8 mouse cellular contexts compared by ENCODE assay signal in genomic region chr3:87906981-87907857, GRCm38 (mm10). TPM values are rescaled to one million over a fixed set of nuclear protein-coding genes. Genes with fewer than 3 reads are reported as not detected.
DNase-seq lines count a peak whose midpoint lies in the region; ATAC-seq and TF ChIP-seq lines count a peak whose summit lies in the region.

No protein-coding gene starts in this region.

- DNase-seq in layer of hippocampus, adult 2 months (ENCODE audit: low spot score in 2 of 2): peak in 1 of 2 experiments; percentile 34
- DNase-seq in layer of hippocampus, adult 8-10 months (ENCODE audit: low spot score in 2 of 2): no peak
- peak; percentile 69 for DNase-seq in NIH3T3 (ENCODE audit: low read depth)
- peak; percentile 64 for DNase-seq in hindbrain, embryonic 10.5 days (ENCODE audit: low spot score)
- DNase-seq in limb, embryonic 14.5 days (ENCODE audit: low spot score): peak; percentile 49
- DNase-seq in midbrain, postnatal 0 days (ENCODE audit: low spot score): peak; percentile 35
- peak; percentile 74 for DNase-seq in yolk sac, embryonic 10.5 days (ENCODE audit: low spot score)

- peak overlapping the region; percentile 74 for H3K4me2 ChIP-seq in limb, embryonic 14.5 days (replicated peaks; ENCODE audit: low read depth, low read length, severe bottlenecking)
- peak overlapping the region; percentile 98 for H3K4me2 ChIP-seq in midbrain, postnatal 0 days (ENCODE audit: low read depth, low read length, poor library complexity, severe bottlenecking)

- H3K27ac ChIP-seq in layer of hippocampus, adult 2 months: peak overlapping the region; percentile 98
- peak overlapping the region; percentile 97 for H3K27ac ChIP-seq in embryonic fibroblast, embryonic 13.5 days (ENCODE audit: insufficient read depth, low read length)
- H3K27ac ChIP-seq in hindbrain, embryonic 10.5 days: peak overlapping the region; percentile 99
- peak overlapping the region; percentile 96 for H3K27ac ChIP-seq in limb, embryonic 14.5 days (replicated peaks; ENCODE audit: low read depth, low read length)
- H3K27ac ChIP-seq in midbrain, postnatal 0 days (ENCODE audit: low read depth, low read length): peak overlapping the region; percentile 87

- TF ChIP-seq POLR2A in embryonic fibroblast, embryonic 13.5 days (IDR thresholded peaks at IDR 0.05; ENCODE audit: low read depth, low read length): peak; percentile 63
- peak; percentile 34; the same call in 1 of the 2 replicates for TF ChIP-seq POLR2A in limb, embryonic 14.5 days (IDR thresholded peaks at IDR 0.05; ENCODE audit: borderline replicate concordance, extremely low read depth, insufficient read depth, insufficient read length)

- no peaks in the 10 kb centered on the region for H3K9me3 ChIP-seq in hindbrain, embryonic 10.5 days
- H3K9me3 ChIP-seq in limb, embryonic 14.5 days (ENCODE audit: control insufficient read depth, low read length): no peaks in the 10 kb centered on the region
- H3K9me3 ChIP-seq in midbrain, postnatal 0 days (ENCODE audit: low read length): no peaks in the 10 kb centered on the region

- H3K4me3 ChIP-seq in layer of hippocampus, adult 2 months: peak overlapping the region; percentile 88
- peak overlapping the region; percentile 96 for H3K4me3 ChIP-seq in embryonic fibroblast, embryonic 13.5 days (ENCODE audit: insufficient read depth, low read length)
- H3K4me3 ChIP-seq in hindbrain, embryonic 10.5 days: peak overlapping the region; percentile 97
- H3K4me3 ChIP-seq in limb, embryonic 14.5 days (replicated peaks; ENCODE audit: low read length): peak overlapping the region; percentile 79
- peak overlapping the region; percentile 84 for H3K4me3 ChIP-seq in midbrain, postnatal 0 days (ENCODE audit: low read depth, low read length)

- peak overlapping the region; percentile 90 for H3K9ac ChIP-seq in limb, embryonic 14.5 days (ENCODE audit: low read depth, low read length, severe bottlenecking)
- peak overlapping the region; percentile 74 for H3K9ac ChIP-seq in midbrain, postnatal 0 days (replicated peaks; ENCODE audit: low read length, poor library complexity, severe bottlenecking)

- ATAC-seq in limb, embryonic 14.5 days (ENCODE audit: low FRiP score, low read depth): no peak
- ATAC-seq in midbrain, postnatal 0 days (ENCODE audit: low FRiP score): no peak

- under 1% methylated on average over 27 of the region's 27 CpGs for WGBS in hindbrain, embryonic 10.5 days
- under 1% methylated on average over 26 of the region's 27 CpGs for WGBS in limb, embryonic 14.5 days
- WGBS in midbrain, postnatal 0 days: 1% methylated on average over 27 of the region's 27 CpGs

- H3K27me3 ChIP-seq in hindbrain, embryonic 10.5 days (ENCODE audit: insufficient read depth, poor library complexity, severe bottlenecking): no peaks in the 10 kb centered on the region
- H3K27me3 ChIP-seq in limb, embryonic 14.5 days (ENCODE audit: control insufficient read depth, insufficient read depth, low read length): no peaks in the 10 kb centered on the region
- no peaks in the 10 kb centered on the region for H3K27me3 ChIP-seq in midbrain, postnatal 0 days (ENCODE audit: insufficient read depth, low read length)

- peaks cover 4% of the 10 kb centered on the region; the same call in 1 of the 2 replicates for H3K36me3 ChIP-seq in hindbrain, embryonic 10.5 days
- no peaks in the 10 kb centered on the region for H3K36me3 ChIP-seq in limb, embryonic 14.5 days (ENCODE audit: control insufficient read depth, insufficient read depth, low read length)
- no peaks in the 10 kb centered on the region for H3K36me3 ChIP-seq in midbrain, postnatal 0 days (ENCODE audit: insufficient read depth, low read length)

- peaks cover 8% of the 10 kb centered on the region for H3K4me1 ChIP-seq in embryonic fibroblast, embryonic 13.5 days (ENCODE audit: control insufficient read depth, insufficient read depth, low read length)
- peaks cover 61% of the 10 kb centered on the region for H3K4me1 ChIP-seq in hindbrain, embryonic 10.5 days (replicated peaks)
- H3K4me1 ChIP-seq in limb, embryonic 14.5 days (ENCODE audit: control insufficient read depth, insufficient read depth, low read length): peaks cover 34% of the 10 kb centered on the region
- peaks cover 20% of the 10 kb centered on the region for H3K4me1 ChIP-seq in midbrain, postnatal 0 days (ENCODE audit: insufficient read depth, low read length)

- no peak for TF ChIP-seq CTCF in layer of hippocampus, adult 2 months (conservative IDR thresholded peaks at IDR 0.05)
- no peak for TF ChIP-seq CTCF in embryonic fibroblast, embryonic 13.5 days (IDR thresholded peaks at IDR 0.05; ENCODE audit: borderline replicate concordance, insufficient read depth, low read length)
- no peak for TF ChIP-seq CTCF in midbrain, postnatal 0 days (IDR thresholded peaks at IDR 0.05)

RNA-seq across cellular contexts. Expression of gene Hdgf, which starts 1.1 kb away (rescaled TPM):
- 100 to 1,000 TPM; 140 to 146 TPM for total RNA-seq in layer of hippocampus, adult 2 months (2021)
- 100 to 1,000 TPM; 137 to 145 (median 140) TPM for total RNA-seq in layer of hippocampus, adult 8-10 months (2022)
- polyA plus RNA-seq in embryonic fibroblast, embryonic 13.5 days (2011; ENCODE audit: insufficient read length, low read depth, missing spikeins): 267 and 287 TPM in 2 replicates
- polyA plus RNA-seq in hindbrain, embryonic 10.5 days (2016; fragmentation: Nextera tagmentation; extraction: Ambion mirVana): 229 TPM in 2 replicates
- 160 and 203 TPM in 2 replicates for polyA plus RNA-seq in limb, embryonic 14.5 days (2012; rRNA removed)
- polyA plus RNA-seq in limb, embryonic 14.5 days (2014; fragmentation: Nextera tagmentation; extraction: Ambion mirVana): 260 and 268 TPM in 2 replicates
- total RNA-seq in midbrain, postnatal 0 days (2014; rRNA removed): 86.5 and 89.7 TPM in 2 replicates
- 135 and 139 TPM in 2 replicates for polyA plus RNA-seq in midbrain, postnatal 0 days (2015; fragmentation: Nextera tagmentation; extraction: Ambion mirVana)

RNA-seq across cellular contexts. Expression of gene Mrpl24, which starts 12.1 kb away (rescaled TPM):
- 10 to 100 TPM; 54.3 to 55.1 TPM for total RNA-seq in layer of hippocampus, adult 2 months (2021)
- 10 to 100 TPM; 58.6 to 59.7 (median 59.5) TPM for total RNA-seq in layer of hippocampus, adult 8-10 months (2022)
- polyA plus RNA-seq in embryonic fibroblast, embryonic 13.5 days (2011; ENCODE audit: insufficient read length, low read depth, missing spikeins): 130 and 167 TPM in 2 replicates
- polyA plus RNA-seq in hindbrain, embryonic 10.5 days (2016; fragmentation: Nextera tagmentation; extraction: Ambion mirVana): 74.7 and 76.1 TPM in 2 replicates
- polyA plus RNA-seq in limb, embryonic 14.5 days (2012; rRNA removed): 88.6 and 124 TPM in 2 replicates
- 66.2 and 75.7 TPM in 2 replicates for polyA plus RNA-seq in limb, embryonic 14.5 days (2014; fragmentation: Nextera tagmentation; extraction: Ambion mirVana)
- 41.3 and 41.7 TPM in 2 replicates for total RNA-seq in midbrain, postnatal 0 days (2014; rRNA removed)
- polyA plus RNA-seq in midbrain, postnatal 0 days (2015; fragmentation: Nextera tagmentation; extraction: Ambion mirVana): 37.2 and 39.7 TPM in 2 replicates

RNA-seq across cellular contexts. Expression of gene Prcc, which starts 21.8 kb away (rescaled TPM):
- total RNA-seq in layer of hippocampus, adult 2 months (2021): 10 to 100 TPM; 58.0 to 60.0 TPM
- total RNA-seq in layer of hippocampus, adult 8-10 months (2022): 10 to 100 TPM; 53.2 to 58.8 (median 53.7) TPM
- 27.5 and 34.2 TPM in 2 replicates for polyA plus RNA-seq in embryonic fibroblast, embryonic 13.5 days (2011; ENCODE audit: insufficient read length, low read depth, missing spikeins)
- 18.7 and 19.1 TPM in 2 replicates for polyA plus RNA-seq in hindbrain, embryonic 10.5 days (2016; fragmentation: Nextera tagmentation; extraction: Ambion mirVana)
- 48.5 and 50.6 TPM in 2 replicates for polyA plus RNA-seq in limb, embryonic 14.5 days (2012; rRNA removed)
- 15.8 and 16.8 TPM in 2 replicates for polyA plus RNA-seq in limb, embryonic 14.5 days (2014; fragmentation: Nextera tagmentation; extraction: Ambion mirVana)
- 92.6 and 94.8 TPM in 2 replicates for total RNA-seq in midbrain, postnatal 0 days (2014; rRNA removed)
- 21.1 and 24.3 TPM in 2 replicates for polyA plus RNA-seq in midbrain, postnatal 0 days (2015; fragmentation: Nextera tagmentation; extraction: Ambion mirVana)

RNA-seq across cellular contexts. Expression of gene Isg20l2, which starts 22.9 kb away (rescaled TPM):
- 10 to 100 TPM; 14.2 to 15.8 TPM for total RNA-seq in layer of hippocampus, adult 2 months (2021)
- 10 to 100 TPM; 12.7 to 16.1 (median 15.1) TPM for total RNA-seq in layer of hippocampus, adult 8-10 months (2022)
- polyA plus RNA-seq in embryonic fibroblast, embryonic 13.5 days (2011; ENCODE audit: insufficient read length, low read depth, missing spikeins): 41.6 and 54.7 TPM in 2 replicates
- 73.3 and 75.7 TPM in 2 replicates for polyA plus RNA-seq in hindbrain, embryonic 10.5 days (2016; fragmentation: Nextera tagmentation; extraction: Ambion mirVana)
- 35.7 and 39.7 TPM in 2 replicates for polyA plus RNA-seq in limb, embryonic 14.5 days (2012; rRNA removed)
- polyA plus RNA-seq in limb, embryonic 14.5 days (2014; fragmentation: Nextera tagmentation; extraction: Ambion mirVana): 26.7 and 27.0 TPM in 2 replicates
- total RNA-seq in midbrain, postnatal 0 days (2014; rRNA removed): 20.5 and 21.0 TPM in 2 replicates
- 13.6 and 14.7 TPM in 2 replicates for polyA plus RNA-seq in midbrain, postnatal 0 days (2015; fragmentation: Nextera tagmentation; extraction: Ambion mirVana)

RNA-seq across cellular contexts. Expression of gene Rrnad1, which starts 23.3 kb away (rescaled TPM):
- total RNA-seq in layer of hippocampus, adult 2 months (2021): 10 to 100 TPM; 24.7 to 27.4 TPM
- total RNA-seq in layer of hippocampus, adult 8-10 months (2022): 10 to 100 TPM; 25.2 to 31.5 (median 26.2) TPM
- 11.4 and 12.0 TPM in 2 replicates for polyA plus RNA-seq in embryonic fibroblast, embryonic 13.5 days (2011; ENCODE audit: insufficient read length, low read depth, missing spikeins)
- 18.9 and 20.9 TPM in 2 replicates for polyA plus RNA-seq in hindbrain, embryonic 10.5 days (2016; fragmentation: Nextera tagmentation; extraction: Ambion mirVana)
- polyA plus RNA-seq in limb, embryonic 14.5 days (2012; rRNA removed): 53.6 and 61.8 TPM in 2 replicates
- polyA plus RNA-seq in limb, embryonic 14.5 days (2014; fragmentation: Nextera tagmentation; extraction: Ambion mirVana): 15.6 and 18.7 TPM in 2 replicates
- total RNA-seq in midbrain, postnatal 0 days (2014; rRNA removed): 27.8 and 28.2 TPM in 2 replicates
- 17.6 and 19.1 TPM in 2 replicates for polyA plus RNA-seq in midbrain, postnatal 0 days (2015; fragmentation: Nextera tagmentation; extraction: Ambion mirVana)

Comparison
In these comparisons a context has a peak if more than half of its experiments do, and no peak if none do; other contexts are left out.
1. DNase-seq: peak in NIH3T3 (single experiment), hindbrain, embryonic 10.5 days (single experiment), limb, embryonic 14.5 days (single experiment), midbrain, postnatal 0 days (single experiment) and yolk sac, embryonic 10.5 days (single experiment); none in layer of hippocampus, adult 8-10 months (0 of 2).
2. Peak in every context shown above with its lines, with median percentiles within 50 percentile points of each other: H3K27ac ChIP-seq and H3K4me3 ChIP-seq.